Mouse (Mus musculus): ENCODE data around the gene Ankrd28. TPM values are rescaled to one million over a fixed set of nuclear protein-coding genes. Genes with fewer than 3 reads are reported as not detected.

Ankrd28 gene
- polyA plus RNA-seq, 1 experiment from 2014 or later: 8.8 TPM

DNA sequence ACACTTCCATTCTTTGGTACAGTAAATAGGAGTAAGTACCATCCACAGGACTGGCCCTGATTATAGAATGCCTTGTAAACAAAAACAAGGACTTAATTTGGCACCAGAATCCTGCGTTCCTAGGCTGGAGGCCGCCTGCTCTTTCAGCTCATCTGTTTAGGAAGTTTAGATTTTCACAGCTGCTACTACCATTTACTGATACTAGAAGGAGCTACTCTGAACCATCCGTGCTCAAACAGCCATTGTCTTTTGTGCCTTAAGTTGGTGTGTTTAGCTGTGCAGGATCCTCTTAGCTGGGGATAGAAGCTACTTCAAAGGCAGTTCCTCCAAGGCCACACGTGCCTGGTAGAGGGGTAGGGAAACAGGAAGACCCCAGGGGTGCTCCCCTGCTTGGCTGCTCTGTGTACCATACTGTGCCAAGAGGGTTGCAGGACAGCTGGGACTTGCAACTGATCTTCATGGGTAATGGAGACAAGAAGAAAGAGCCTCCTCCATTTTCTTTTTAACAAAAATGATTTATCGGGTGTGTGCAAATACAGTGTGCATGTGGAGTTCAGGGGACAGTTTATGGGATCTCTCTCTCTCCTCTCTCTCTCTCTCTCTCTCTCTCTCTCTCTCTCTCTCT, 148.4 kb downstream of the Ankrd28 start:
- H3K36me3 ChIP-seq: no peaks in the 10 kb centered on the region
- H3K27me3 ChIP-seq (replicated peaks): no peaks in the 10 kb centered on the region
- 55% methylated on average over 5 of the region's 5 CpGs for WGBS
- no peak overlapping the region for H3K4me3 ChIP-seq
- ATAC-seq (ENCODE audit: insufficient number of reproducible peaks, low FRiP score): no peak
- H3K27ac ChIP-seq (ENCODE audit: poor library complexity, severe bottlenecking): no peak overlapping the region
- H3K9ac ChIP-seq: no peak overlapping the region
- no peaks in the 10 kb centered on the region for H3K9me3 ChIP-seq (replicated peaks)
- H3K4me1 ChIP-seq (replicated peaks): 0 out of 2 replicates have a peak, but pooled peaks cover 4% of the 10 kb centered on the region
- no peak overlapping the region for H3K4me2 ChIP-seq

DNA sequence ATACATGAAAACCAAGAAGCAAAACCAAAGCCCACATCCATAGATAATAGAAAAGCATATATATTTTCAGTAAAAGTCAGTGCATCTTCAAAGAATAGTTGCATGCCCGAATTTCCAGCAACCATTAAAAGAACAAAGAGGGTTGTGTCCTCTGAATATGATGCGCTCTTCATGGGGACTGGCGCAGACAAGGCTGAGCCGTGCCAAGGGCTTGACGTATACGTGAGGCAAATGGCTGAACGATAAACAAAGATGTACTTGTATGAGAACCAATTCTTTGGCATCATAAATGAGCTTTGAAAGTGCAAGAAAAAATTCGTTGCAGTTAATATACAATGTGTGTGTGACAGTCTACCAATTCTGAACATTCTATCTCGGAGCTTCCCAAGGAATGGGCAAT, 149.2 kb downstream of the Ankrd28 start:
- Histone ChIP-seq H3K4me2 (no peak overlapping the region), H3K9me3 (replicated peaks) (no peaks in the 10 kb centered on the region), H3K9ac (no peak overlapping the region), H3K27ac (ENCODE audit: poor library complexity, severe bottlenecking) (no peak overlapping the region), H3K36me3 (no peaks in the 10 kb centered on the region), H3K4me3 (no peak overlapping the region), H3K4me1 (replicated peaks) (0 out of 2 replicates have a peak, but pooled peaks cover 4% of the 10 kb centered on the region), H3K27me3 (replicated peaks) (no peaks in the 10 kb centered on the region)
- ATAC-seq (ENCODE audit: insufficient number of reproducible peaks, low FRiP score): no peak
- WGBS: 85% methylated on average over 9 of the region's 9 CpGs

DNA sequence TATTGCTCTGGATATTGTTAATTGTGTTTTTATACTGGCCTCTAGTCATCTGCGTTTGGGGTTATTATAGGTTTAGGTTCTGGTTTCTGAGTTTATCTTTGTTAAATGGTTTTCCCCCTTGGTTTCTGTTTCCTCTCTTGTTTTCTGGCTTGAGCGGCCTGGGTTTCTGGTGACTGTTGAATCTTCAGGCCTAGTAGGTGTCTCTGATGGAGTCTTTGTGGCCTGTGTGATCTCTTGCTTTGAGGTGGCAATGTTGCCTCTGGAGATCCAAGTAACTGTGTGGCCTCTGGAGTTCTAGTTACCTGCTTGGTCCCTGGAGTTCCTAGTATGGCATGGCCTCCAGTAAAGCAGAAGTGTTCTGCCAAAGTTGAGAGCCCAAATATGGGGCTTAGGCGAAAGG, 149.8 kb downstream of the Ankrd28 start:
- ATAC-seq (ENCODE audit: insufficient number of reproducible peaks, low FRiP score): no peak
- Histone ChIP-seq H3K9ac (no peak overlapping the region), H3K4me3 (no peak overlapping the region), H3K27ac (ENCODE audit: poor library complexity, severe bottlenecking) (no peak overlapping the region), H3K36me3 (no peaks in the 10 kb centered on the region), H3K27me3 (replicated peaks) (no peaks in the 10 kb centered on the region), H3K4me1 (replicated peaks) (0 out of 2 replicates have a peak, but pooled peaks cover 4% of the 10 kb centered on the region), H3K4me2 (no peak overlapping the region), H3K9me3 (replicated peaks) (no peaks in the 10 kb centered on the region)
- WGBS: 73% methylated on average over 3 of the region's 3 CpGs

DNA sequence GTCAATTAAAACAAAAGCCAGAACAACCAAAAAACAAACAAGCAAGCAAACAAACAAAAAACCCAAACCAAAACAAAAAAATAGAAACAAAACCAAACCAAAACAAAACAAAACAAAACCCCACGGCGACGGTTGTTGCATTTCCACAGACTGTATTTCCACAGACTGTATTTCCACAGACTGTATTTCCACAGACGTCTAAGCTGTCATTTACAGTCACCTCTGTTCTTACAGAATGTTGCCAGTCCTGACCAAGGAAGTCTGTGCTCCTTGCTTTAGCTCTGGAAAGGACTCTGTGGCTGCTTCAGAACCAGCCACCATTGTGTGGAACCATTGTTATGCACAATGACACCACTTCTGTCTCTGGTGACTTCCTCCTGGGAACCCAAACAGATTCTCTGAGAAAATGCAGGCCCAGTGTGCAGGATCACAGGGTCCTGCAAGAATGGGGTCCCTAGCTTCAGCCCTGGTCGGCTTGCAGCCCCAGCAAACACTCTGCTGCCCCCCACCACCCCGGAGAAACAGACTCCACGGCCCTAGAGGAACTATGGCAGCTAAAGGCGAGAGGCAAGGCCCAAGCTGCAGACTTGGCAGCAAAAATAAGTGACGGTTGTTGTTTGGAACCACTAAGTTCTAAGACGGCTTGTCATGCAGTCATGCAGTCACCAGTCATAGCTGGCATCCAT, 158.7 kb downstream of the Ankrd28 start:
- H3K4me3 ChIP-seq: no peak overlapping the region
- H3K9me3 ChIP-seq (replicated peaks): no peaks in the 10 kb centered on the region
- H3K27ac ChIP-seq (ENCODE audit: poor library complexity, severe bottlenecking): no peak overlapping the region
- no peaks in the 10 kb centered on the region for H3K27me3 ChIP-seq (replicated peaks)
- H3K9ac ChIP-seq: no peak overlapping the region
- WGBS: 71% methylated on average over 10 of the region's 10 CpGs
- H3K4me1 ChIP-seq (replicated peaks): peaks cover 13% of the 10 kb centered on the region
- no peak overlapping the region for H3K4me2 ChIP-seq
- peaks cover 11% of the 10 kb centered on the region for H3K36me3 ChIP-seq
- ATAC-seq (ENCODE audit: insufficient number of reproducible peaks, low FRiP score): no peak

GRCm38 (mm10) chr14:31669642-31670490, 160.6 kb downstream of the Ankrd28 start:
- H3K4me1 ChIP-seq (replicated peaks): peaks cover 20% of the 10 kb centered on the region
- 0 out of 2 replicates have a peak overlapping the region, but pooled peaks have one; percentile 13 for H3K4me2 ChIP-seq
- H3K27me3 ChIP-seq (replicated peaks): no peaks in the 10 kb centered on the region
- 0 out of 2 replicates have a peak, but pooled peaks have one; percentile 12 for ATAC-seq (ENCODE audit: insufficient number of reproducible peaks, low FRiP score)
- no peak overlapping the region for H3K4me3 ChIP-seq
- no peaks in the 10 kb centered on the region for H3K9me3 ChIP-seq (replicated peaks)
- H3K36me3 ChIP-seq: peaks cover 15% of the 10 kb centered on the region
- no peak overlapping the region for H3K9ac ChIP-seq
- 77% methylated on average over 15 of the region's 15 CpGs for WGBS
- peak overlapping the region; percentile 52 for H3K27ac ChIP-seq (ENCODE audit: poor library complexity, severe bottlenecking)

GRCm38 (mm10) chr14:31669161-31669611, 161.3 kb downstream of the Ankrd28 start:
- Histone ChIP-seq H3K4me1 (replicated peaks) (peaks cover 25% of the 10 kb centered on the region), H3K27ac (ENCODE audit: poor library complexity, severe bottlenecking) (peak overlapping the region; percentile 52), H3K4me3 (no peak overlapping the region), H3K36me3 (peaks cover 15% of the 10 kb centered on the region), H3K9me3 (replicated peaks) (no peaks in the 10 kb centered on the region), H3K27me3 (replicated peaks) (no peaks in the 10 kb centered on the region), H3K9ac (no peak overlapping the region), H3K4me2 (0 out of 2 replicates have a peak overlapping the region, but pooled peaks have one; percentile 13)
- peak; percentile 54 for ATAC-seq (ENCODE audit: insufficient number of reproducible peaks, low FRiP score)
- WGBS: 52% methylated on average over 13 of the region's 13 CpGs

GRCm38 (mm10) chr14:31668326-31668725, 162.1 kb downstream of the Ankrd28 start:
- no peaks in the 10 kb centered on the region for H3K27me3 ChIP-seq (replicated peaks)
- 81% methylated on average over 13 of the region's 13 CpGs for WGBS
- H3K9me3 ChIP-seq (replicated peaks): no peaks in the 10 kb centered on the region
- H3K4me2 ChIP-seq: no peak overlapping the region
- H3K27ac ChIP-seq (ENCODE audit: poor library complexity, severe bottlenecking): peak overlapping the region; percentile 52; the same call in 1 of the 2 replicates
- no peak overlapping the region for H3K9ac ChIP-seq
- H3K4me1 ChIP-seq (replicated peaks): peaks cover 34% of the 10 kb centered on the region
- no peak overlapping the region for H3K4me3 ChIP-seq
- ATAC-seq (ENCODE audit: insufficient number of reproducible peaks, low FRiP score): no peak
- peaks cover 15% of the 10 kb centered on the region for H3K36me3 ChIP-seq

GRCm38 (mm10) chr14:31667741-31668140, 162.7 kb downstream of the Ankrd28 start:
- Histone ChIP-seq H3K4me1 (replicated peaks) (peaks cover 40% of the 10 kb centered on the region), H3K36me3 (peaks cover 15% of the 10 kb centered on the region), H3K27me3 (replicated peaks) (no peaks in the 10 kb centered on the region), H3K9me3 (replicated peaks) (no peaks in the 10 kb centered on the region), H3K4me2 (no peak overlapping the region), H3K9ac (no peak overlapping the region), H3K27ac (ENCODE audit: poor library complexity, severe bottlenecking) (no peak overlapping the region), H3K4me3 (no peak overlapping the region)
- ATAC-seq (ENCODE audit: insufficient number of reproducible peaks, low FRiP score): no peak
- WGBS: 76% methylated on average over 6 of the region's 6 CpGs

DNA sequence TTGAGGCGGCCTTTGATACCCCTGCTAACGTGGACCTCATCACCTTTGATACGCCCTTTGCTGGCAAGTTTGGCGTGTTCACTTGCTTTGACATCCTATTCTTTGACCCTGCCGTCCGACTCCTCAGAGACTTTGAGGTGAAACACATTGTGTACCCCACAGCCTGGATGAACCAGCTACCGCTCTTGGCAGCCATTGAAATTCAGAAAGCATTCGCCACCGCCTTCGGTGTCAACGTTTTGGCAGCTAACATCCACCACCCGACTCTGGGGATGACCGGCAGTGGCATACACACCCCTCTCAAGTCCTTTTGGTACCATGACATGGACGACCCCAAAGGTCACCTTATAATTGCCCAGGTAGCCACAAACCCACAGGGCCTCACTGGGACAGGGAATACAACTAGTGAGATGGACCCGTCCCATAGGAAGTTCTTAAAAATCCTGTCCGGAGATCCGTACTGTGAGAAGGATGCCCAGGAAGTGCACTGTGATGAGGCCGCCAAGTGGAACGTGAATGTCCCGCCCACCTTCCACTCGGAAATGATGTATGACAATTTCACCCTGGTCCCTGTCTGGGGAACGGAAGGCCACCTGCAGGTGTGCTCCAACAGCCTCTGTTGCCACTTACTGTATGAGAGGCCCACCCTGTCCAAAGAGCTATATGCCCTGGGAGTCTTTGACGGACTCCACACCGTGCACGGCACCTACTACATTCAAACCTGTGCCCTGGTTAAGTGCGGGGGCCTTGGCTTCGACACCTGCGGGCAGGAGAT, 163.3 kb downstream of the Ankrd28 start:
- Histone ChIP-seq H3K4me3 (no peak overlapping the region), H3K9me3 (replicated peaks) (no peaks in the 10 kb centered on the region), H3K27me3 (replicated peaks) (no peaks in the 10 kb centered on the region), H3K9ac (no peak overlapping the region), H3K36me3 (peaks cover 15% of the 10 kb centered on the region), H3K4me1 (replicated peaks) (peaks cover 46% of the 10 kb centered on the region), H3K27ac (ENCODE audit: poor library complexity, severe bottlenecking) (no peak overlapping the region), H3K4me2 (no peak overlapping the region)
- ATAC-seq (ENCODE audit: insufficient number of reproducible peaks, low FRiP score): no peak
- WGBS: 93% methylated on average over 28 of the region's 28 CpGs

- 86% methylated on average over 4 of the region's 4 CpGs for WGBS
These were observed 164.9 kb downstream of the Ankrd28 start for GRCm38 (mm10) chr14:31665566-31665940.

More at GRCm38 (mm10) chr14:31665566-31665940, 164.9 kb downstream of the Ankrd28 start:
- H3K9ac ChIP-seq: no peak overlapping the region
- no peak overlapping the region for H3K4me3 ChIP-seq
- H3K4me1 ChIP-seq (replicated peaks): peaks cover 58% of the 10 kb centered on the region
- no peak for ATAC-seq (ENCODE audit: insufficient number of reproducible peaks, low FRiP score)
- H3K36me3 ChIP-seq: peaks cover 15% of the 10 kb centered on the region
- H3K27me3 ChIP-seq (replicated peaks): no peaks in the 10 kb centered on the region
- H3K27ac ChIP-seq (ENCODE audit: poor library complexity, severe bottlenecking): no peak overlapping the region
- no peaks in the 10 kb centered on the region for H3K9me3 ChIP-seq (replicated peaks)
- no peak overlapping the region for H3K4me2 ChIP-seq

Measured in heart, embryonic 12.5 days (tissue).